Mouse (Mus musculus) stomach, postnatal 0 days (tissue): ENCODE measurements around the gene Ptprc.

Experiments used
- CTCF ChIP-seq: IDR thresholded peaks from 2 replicates; pipeline ENCODE4 v1.5.1; 2016; ENCODE audit warnings: antibody characterized with exemption, low read depth, mild to moderate bottlenecking, moderate library complexity
- EP300 ChIP-seq: optimal IDR thresholded peaks from 2 replicates; pipeline ENCODE3; 2016; ENCODE audit warnings: antibody characterized with exemption

- TF ChIP-seq CTCF (no peak), EP300 (no peak)
Measured at GRCm38 (mm10) chr1:138134324-138134723, 41.2 kb downstream of the Ptprc start.
